Mouse (Mus musculus): ENCODE results near the gene Prm2. TPM values are rescaled to one million over a fixed set of nuclear protein-coding genes. Genes with fewer than 3 reads are reported as not detected.
"Not testable (repeated sequence)": the region's sequence is repeated elsewhere in the genome, so short reads cannot be mapped to it uniquely, and the experiment has no call there.

The Prm2 gene
- total RNA-seq, 2 experiments from 2014 or later, result not detected

- DNase-seq (ENCODE audit: low spot score in 2 of 2), result no peak
Observed at GRCm38 (mm10) chr16:10812865-10813371, 17.0 kb upstream of the Prm2 start, which contains the start of gene Gm11172. Gene Gm11172, plus strand, starts transcription at chr16:10812915.

GRCm38 (mm10) chr16:10810376-10810775 lies 14.4 kb upstream of the Prm2 start:
- no peak for DNase-seq (ENCODE audit: low spot score in 2 of 2)

GRCm38 (mm10) chr16:10805789-10806527 lies 10.0 kb upstream of the Prm2 start, which contains the start of gene Prm1:
Gene Prm1, minus strand, starts transcription at chr16:10805839.
- DNase-seq (ENCODE audit: low spot score in 2 of 2), result no peak

DNA sequence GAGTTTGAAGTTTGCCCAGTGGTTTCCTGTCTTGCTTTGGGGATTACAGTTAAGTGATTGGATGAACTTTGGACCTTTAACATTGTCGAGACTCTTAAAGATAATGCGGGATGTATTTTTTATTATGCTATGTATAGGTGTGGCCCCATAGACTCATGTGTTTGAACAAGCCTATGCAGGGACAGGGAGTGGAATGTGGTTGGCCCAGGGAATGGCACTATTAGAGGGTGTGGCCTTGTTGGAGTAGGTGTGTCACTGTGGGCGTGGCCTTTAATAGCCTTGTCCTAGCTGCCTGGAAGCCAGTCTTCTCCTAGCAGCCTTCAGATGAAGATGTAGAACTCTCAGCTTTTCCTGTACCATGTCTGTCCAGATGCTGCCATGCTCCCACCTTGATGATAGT lies 6.5 kb upstream of the Prm2 start:
- not testable (repeated sequence) for DNase-seq (ENCODE audit: low spot score in 2 of 2)

DNA sequence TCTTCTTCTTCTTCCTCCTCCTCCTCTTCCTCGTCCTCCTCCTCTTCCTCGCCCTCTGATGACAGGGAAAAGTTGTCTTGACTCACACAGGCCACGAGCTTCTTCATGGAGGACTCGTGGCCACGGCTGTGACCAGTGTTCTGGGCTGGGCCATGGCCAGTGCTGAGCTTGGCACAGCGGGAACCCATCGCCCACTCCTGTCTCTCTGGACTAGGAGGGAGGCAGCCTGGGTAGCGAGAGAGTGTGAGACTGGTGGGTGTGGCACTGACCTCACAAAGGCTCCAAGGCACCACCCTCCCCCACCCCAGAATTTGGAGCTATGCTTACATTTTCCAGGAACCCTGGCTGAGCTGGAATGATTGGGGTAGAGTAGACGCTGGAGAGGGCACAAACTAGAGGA lies 5.2 kb downstream of the Prm2 start, which contains the start of gene Prm3:
Gene Prm3 (minus strand): TSS at position 213 of the 400 bp plus-strand sequence.
- no peak for DNase-seq (ENCODE audit: low spot score in 2 of 2)

GRCm38 (mm10) chr16:10788866-10789265 lies 7.1 kb downstream of the Prm2 start:
- DNase-seq (ENCODE audit: low spot score in 2 of 2), result no peak

- DNase-seq (ENCODE audit: low spot score in 2 of 2), result no peak
Observed at GRCm38 (mm10) chr16:10788271-10788670, 7.7 kb downstream of the Prm2 start, which contains the start of gene Tnp2. Gene Tnp2, minus strand, starts transcription at chr16:10788660.

- DNase-seq (ENCODE audit: low spot score in 2 of 2), result no peak
Observed at GRCm38 (mm10) chr16:10787548-10788058, 8.3 kb downstream of the Prm2 start.

DNA sequence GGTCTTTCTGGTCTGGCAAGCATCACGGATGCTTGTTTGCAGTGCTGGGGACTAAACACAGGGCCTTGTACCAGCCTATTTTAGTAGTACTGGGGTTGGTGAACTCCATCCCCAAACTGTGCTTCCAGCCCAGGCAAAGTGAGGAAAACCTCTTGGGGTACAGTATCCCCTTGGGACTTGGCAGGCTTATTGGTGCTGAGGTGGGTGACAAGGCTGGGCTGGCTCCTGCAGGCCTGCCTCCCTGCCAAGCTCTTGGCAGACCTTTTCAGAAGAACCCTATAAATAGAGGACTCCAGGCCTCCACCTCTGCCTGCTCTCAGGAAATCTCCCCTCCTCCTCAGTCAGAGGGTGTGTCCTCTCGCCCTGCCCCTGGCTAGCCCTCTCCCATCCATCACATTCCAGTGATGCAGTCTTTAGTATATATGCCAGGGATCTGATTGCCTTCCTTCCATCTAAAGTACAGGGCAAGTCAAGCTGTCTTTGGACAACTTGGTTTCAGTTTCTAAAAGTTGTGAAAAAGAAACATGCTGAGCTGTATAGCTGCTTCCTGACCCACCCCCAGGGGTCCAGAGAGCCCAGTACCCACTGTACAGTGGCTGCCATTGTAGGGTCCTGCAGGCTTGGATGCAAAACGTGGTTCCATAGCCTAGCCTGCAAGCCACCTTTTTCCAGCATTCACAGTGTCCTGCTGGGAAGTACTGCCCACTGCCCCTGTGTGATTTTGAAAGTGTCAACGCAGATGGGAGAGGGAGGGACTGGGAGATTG lies 9.0 kb downstream of the Prm2 start:
- no peak for DNase-seq (ENCODE audit: low spot score in 2 of 2)

GRCm38 (mm10) chr16:10786288-10786687 lies 9.6 kb downstream of the Prm2 start:
- peak; percentile 76 to 84 for DNase-seq (ENCODE audit: low spot score in 2 of 2)

DNA sequence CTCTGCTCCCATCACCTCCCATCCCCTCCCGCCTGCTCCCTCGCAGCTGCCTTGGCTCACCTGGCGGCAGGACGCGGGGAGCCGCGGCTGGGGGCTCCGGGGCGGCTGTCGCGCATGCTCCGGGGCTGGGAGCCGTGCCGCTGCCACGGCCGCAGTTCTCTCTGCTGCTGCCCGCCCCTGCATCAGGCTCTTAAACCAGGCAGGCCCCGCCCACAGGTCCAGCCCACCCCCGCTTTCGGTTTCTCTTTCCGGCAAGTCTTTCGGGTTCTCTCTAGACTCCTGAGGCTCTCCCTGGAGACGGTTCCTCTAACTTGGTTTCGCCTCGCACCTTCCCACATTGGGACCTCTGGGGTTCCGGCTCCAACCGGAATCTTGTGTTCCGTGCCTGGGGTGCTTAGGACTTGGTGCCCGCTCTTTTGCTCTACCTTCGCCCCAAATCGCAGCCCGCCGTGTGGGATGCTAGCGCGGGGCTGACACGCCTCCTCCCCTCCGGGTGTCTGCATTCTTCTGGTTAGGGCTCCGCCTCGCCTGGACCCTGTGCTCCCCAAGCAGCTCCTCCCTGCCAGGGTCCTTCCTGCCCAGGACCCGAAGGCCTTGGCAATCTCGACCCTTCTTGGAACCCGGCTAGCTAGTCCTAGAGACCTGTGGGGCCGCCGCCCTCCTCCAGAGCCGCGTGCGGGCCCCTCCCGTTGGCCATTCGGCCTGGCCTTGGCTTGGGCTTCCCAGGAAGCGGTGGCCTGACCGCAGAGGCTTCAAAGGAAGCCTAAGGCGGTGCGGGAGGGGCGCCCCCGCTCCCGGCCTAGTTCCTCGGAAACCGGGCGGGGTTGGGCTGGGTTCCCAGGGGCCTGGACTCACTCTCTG lies 10.3 kb downstream of the Prm2 start, which contains the start of gene Socs1:
Gene Socs1 (minus strand): TSS at position 166 of the 861 bp plus-strand sequence.
- peak; percentile 74 to 75 for DNase-seq (ENCODE audit: low spot score in 2 of 2)

DNA sequence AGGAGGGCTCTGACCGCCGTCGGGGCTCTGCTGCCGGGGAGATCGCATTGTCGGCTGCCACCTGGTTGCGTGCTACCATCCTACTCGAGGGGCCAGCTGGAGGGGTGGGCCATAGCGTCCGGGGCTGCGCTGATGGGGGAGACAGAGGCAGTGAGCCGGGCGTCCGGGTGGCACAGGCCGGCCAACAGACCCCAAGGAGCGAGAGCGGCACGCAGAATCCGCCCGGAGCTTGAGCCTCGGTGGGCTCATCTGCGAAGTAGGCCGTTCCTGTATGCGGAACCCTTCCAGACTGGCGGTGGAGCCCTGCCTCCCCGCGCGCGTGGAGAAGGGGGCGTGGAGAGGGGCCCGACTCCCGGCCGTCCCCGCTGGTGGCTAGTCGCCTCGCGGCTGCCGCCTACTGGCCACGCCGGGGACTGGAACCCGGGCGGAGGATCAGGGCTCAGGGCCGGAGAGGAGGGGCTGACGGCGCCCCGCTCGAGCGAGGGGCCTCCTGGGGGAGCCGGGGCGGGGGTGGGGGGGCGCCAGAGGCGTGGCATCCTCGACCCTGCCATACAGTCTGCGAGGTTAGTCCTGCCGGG lies 11.1 kb downstream of the Prm2 start:
- DNase-seq (ENCODE audit: low spot score in 2 of 2), result peak; percentile 89 to 91

DNA sequence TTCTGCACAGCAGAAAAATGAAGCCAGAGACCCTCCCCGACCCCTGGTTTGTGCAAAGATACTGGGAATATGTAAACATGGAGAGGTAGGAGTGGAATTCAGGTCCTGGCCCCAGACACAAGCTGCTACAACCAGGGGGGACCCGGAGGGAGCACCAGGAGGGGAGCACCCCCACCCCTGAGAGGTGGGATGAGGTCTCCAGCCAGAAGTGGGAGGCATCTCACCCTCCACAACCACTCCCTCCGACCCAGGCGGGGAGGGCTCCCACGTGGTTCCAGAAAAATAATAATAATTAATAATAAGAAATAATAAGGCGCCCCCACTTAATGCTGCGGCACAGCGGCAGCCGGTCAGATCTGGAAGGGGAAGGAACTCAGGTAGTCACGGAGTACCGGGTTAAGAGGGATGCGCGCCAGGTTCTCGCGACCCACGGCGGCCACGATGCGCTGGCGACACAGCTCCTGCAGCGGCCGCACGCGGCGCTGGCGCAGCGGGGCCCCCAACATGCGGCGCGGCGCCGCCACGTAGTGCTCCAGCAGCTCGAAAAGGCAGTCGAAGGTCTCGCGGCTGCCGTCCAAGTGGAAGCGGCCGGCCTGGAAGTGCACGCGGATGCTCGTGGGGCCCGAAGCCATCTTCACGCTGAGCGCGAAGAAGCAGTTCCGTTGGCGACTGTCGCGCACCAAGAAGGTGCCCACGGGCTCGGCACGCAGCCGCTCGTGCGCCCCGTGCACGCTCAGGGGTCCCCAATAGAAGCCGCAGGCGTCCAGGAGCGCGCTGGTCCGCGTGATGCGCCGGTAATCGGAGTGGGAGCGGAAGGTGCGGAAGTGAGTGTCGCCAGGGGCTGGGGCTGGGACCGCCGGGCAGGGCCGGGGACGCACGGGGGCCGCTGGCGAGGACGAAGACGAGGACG lies 11.8 kb downstream of the Prm2 start:
- DNase-seq (ENCODE audit: low spot score in 2 of 2), result peak; percentile 16 to 25

GRCm38 (mm10) chr16:10783451-10783850 lies 12.5 kb downstream of the Prm2 start:
- no peak for DNase-seq (ENCODE audit: low spot score in 2 of 2)

GRCm38 (mm10) chr16:10783152-10783434 lies 12.8 kb downstream of the Prm2 start:
- no peak for DNase-seq (ENCODE audit: low spot score in 2 of 2)

DNA sequence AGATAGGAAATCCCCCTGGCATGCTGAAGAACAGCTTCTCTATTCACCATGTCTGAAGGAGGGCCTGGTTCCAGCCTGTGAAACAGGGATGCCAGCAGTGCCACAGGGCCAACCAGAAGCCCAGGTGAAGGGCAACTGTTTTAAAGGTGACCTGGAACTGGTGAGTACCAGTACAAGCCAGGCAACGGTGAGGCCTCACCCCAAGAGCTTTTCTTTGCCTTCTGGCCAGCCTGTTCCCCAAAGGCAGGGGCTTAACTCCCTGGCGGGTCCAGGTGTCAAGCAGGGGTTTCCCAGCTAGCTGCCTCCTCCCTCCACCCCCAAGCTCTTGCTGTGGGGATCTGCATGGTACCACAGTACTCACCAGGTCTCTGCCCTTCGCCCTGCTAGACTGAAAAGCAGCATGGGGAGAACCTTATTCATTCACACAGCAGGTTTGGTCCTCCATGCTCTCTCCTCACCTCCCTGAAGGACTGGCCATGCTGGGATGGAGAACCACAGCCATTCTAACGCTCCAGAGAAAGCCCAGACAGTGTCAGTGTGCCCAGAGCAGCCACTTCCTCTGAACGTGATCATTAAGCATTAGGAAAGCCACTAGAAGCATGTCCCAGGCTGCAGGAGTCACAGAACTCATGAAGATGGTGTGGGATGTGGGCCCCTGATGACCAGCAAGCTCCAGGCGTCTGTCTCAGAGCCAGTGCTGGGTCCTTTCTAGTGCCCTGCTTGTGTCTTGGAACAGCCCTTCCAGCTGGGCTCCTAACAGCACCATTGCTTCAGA lies 13.4 kb downstream of the Prm2 start:
- no peak for DNase-seq (ENCODE audit: low spot score in 2 of 2)

- no peak for DNase-seq (ENCODE audit: low spot score in 2 of 2)
Observed at GRCm38 (mm10) chr16:10781862-10782371, 14.0 kb downstream of the Prm2 start.

- DNase-seq (ENCODE audit: low spot score in 2 of 2), result no peak
Observed at GRCm38 (mm10) chr16:10780631-10781120, 15.3 kb downstream of the Prm2 start.
